Mouse (Mus musculus) heart, postnatal 25 days (tissue): ENCODE results near the gene Uvrag. TPM values are rescaled to one million over a fixed set of nuclear protein-coding genes. Genes with fewer than 3 reads are reported as not detected.

ENCODE experiments used
- DNase-seq: peaks from one replicate; pipeline ENCODE4 v3.0.0; 2022; ENCODE audit warnings: low spot score
- intact Hi-C: fragments of 180-260 bp; cut with DNase I; formaldehyde crosslinking; loops from one replicate; pipeline ENCODE4 v1.15.1; 2025
- total RNA-seq, 2 experiments: library from RNA; stranded (reverse); gene quantifications; 2 replicates each; pipeline ENCODE4 v1.2.3; 2021

Gene Uvrag
- total RNA-seq, 2 experiments from 2014 or later: 24.9 to 26.3 TPM

DNA sequence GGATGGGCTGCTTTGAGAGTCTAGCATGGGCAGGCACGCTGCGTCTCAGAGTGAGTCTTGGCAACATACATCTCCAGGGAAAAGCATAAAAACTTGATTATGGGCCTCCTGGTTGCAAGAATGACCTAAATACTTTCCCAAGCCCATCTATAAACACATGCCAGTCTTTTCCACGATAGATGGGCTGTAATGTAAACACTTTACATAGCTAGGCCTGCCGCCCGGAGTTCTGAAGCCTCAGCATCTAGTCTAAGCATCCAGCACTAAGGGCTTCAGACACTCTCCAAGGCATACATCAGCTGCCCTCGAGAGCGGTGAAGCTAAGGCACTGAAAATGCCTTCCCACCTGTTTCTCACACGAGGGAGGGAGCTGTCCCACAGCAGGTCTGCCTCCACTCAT, 229.7 kb downstream of the Uvrag start:
- no peak for DNase-seq
- intact Hi-C loops: no loop called here

GRCm38 (mm10) chr7:98910712-98911111, 230.2 kb downstream of the Uvrag start:
- intact Hi-C loops: no loop called here
- DNase-seq: no peak

DNA sequence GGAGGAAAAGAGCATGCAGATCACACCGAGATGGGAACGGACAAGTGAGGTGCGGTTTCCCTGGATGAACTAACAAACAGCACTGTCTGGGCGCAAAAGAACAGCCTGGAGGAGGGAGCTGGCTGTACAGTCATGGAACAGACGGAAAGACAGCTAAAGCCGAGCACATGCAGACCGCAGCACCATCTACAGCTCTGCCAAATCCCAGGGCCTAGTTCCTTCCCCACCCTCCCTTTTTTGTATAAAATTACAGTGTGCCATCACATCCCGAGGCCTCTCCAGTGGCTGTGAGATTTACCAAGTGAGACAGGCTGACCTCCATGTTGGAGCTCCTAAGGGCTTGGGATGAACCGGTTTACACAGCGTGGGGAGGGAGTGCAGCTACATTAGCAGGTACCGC, 230.8 kb downstream of the Uvrag start:
- intact Hi-C loops: no loop called here
- DNase-seq: no peak

GRCm38 (mm10) chr7:98907476-98907875, 233.5 kb downstream of the Uvrag start:
- DNase-seq: no peak
- intact Hi-C loops: no loop called here

GRCm38 (mm10) chr7:98904659-98905362, 236.1 kb downstream of the Uvrag start:
- intact Hi-C loops: loop anchor here (5.0 kb wide), 1 partner anchor 32 kb away; no protein-coding TSS in a partner anchor
- no peak for DNase-seq

DNA sequence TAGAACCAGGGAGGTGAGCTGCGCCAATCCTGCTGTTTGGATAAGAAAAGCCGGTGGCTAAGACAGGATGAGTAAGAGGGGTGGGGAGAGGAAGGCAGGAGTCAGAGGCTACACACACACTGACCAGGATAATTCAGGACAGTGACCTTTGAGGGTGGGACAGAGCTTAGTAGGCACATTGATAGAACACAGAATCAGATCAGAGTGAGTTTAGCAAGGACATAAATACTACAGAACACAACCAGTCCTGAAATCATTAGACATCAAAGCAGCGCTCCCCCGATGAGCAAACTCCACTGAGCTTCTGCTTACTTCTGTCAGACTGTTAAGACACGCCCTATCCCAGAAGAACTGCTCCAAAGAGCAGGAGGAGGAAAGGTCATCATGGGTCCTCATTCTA, 237.1 kb downstream of the Uvrag start:
- DNase-seq: no peak
- intact Hi-C loops: loop anchor here (5.0 kb wide), 1 partner anchor 33 kb away; no protein-coding TSS in a partner anchor

DNA sequence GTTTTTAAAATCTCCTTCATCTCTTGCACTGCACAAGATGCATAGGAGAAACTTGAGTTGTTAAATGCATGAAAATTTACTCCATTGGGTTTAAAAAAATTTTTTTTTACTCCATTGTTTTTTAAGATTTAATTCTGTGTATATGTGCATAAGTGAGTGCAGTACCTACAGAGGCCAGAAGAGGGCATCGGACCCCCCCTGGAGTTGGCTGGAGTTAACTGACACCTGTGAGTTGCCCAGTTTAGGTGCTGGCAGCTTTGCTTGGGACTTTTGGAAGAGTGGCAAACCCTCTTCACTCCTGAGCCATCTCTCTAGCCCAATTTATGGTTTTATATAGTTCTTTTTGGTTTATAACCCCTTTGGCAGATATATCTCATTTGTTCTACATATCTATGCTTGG, 239.8 kb downstream of the Uvrag start:
- intact Hi-C loops: loop anchor here (5.0 kb wide), 1 partner anchor 36 kb away; no protein-coding TSS in a partner anchor
- DNase-seq: no peak

DNA sequence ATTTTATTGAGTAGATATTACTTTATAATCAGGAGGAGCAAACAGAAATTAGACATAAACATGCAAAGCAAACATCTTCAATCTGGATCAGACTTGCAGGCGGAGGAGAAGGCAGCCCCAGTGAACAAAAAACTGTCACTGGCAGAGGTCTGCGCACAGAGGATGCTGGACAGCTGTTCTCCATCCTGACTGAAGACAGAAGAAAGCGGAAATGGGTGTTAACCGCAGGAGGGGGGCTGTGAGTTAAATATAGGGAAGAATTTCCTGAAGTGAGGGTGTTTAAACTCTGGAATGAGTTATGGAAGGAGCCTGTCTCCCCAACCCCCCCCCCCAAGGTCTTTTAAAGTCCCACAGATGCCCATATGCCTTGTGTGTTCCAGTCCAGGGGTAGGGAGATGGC, 241.1 kb downstream of the Uvrag start:
- no peak for DNase-seq

GRCm38 (mm10) chr7:98897323-98897722, 243.6 kb downstream of the Uvrag start:
- intact Hi-C loops: no loop called here
- DNase-seq: no peak

More for the DNA sequence above, 241.1 kb downstream of the Uvrag start:
- intact Hi-C loops: loop anchor here (5.0 kb wide), 1 partner anchor 37 kb away; no protein-coding TSS in a partner anchor

GRCm38 (mm10) chr7:98895501-98896095, 245.3 kb downstream of the Uvrag start:
- intact Hi-C loops: no loop called here
- no peak for DNase-seq

GRCm38 (mm10) chr7:98894768-98895167, 246.2 kb downstream of the Uvrag start:
- intact Hi-C loops: loop anchor here (5.0 kb wide), 1 partner anchor 58 kb away; no protein-coding TSS in a partner anchor

DNA sequence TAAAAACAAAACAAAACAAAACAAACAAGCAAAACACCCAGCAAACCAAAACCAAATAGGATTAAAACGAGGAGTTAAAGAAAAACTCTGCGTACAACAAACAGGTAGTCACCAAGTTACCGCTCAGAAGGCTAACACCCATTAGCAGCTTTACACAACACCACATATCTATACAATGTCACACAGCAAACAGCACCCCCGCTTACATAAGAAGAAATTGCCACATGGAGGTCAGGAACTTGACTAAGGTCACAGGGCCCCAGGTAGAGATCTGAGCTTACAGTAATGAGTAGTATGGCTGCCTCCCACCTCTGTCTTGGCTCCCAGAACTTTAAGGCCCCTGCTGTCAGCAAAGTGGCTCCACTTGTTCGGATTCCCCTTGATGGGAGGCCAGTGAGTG, 246.6 kb downstream of the Uvrag start:
- no peak for DNase-seq
- intact Hi-C loops: loop anchor here (5.0 kb wide), 1 partner anchor 58 kb away; no protein-coding TSS in a partner anchor

More at GRCm38 (mm10) chr7:98894768-98895167, 246.2 kb downstream of the Uvrag start:
- DNase-seq: no peak

DNA sequence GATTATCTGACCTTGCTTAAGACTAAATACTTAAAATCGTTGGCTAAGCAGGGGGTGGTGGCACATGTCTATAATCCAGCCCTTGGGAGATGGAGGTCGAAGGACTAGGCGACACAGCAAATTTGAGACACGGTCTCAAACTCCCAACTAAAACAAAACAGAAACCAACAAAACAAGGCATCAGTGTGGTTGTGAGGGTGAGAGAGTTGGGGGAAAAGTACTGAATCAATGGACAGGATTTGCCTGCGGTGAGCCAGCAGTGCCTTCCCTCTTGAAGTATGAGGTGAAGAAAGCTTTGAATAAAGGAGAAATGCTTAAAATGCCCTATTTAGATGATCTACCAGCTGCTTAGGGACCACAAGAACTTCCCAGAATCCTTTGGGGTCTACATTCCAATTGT, 247.8 kb downstream of the Uvrag start:
- intact Hi-C loops: loop anchor here (5.0 kb wide), 1 partner anchor 59 kb away; no protein-coding TSS in a partner anchor
- DNase-seq: no peak

DNA sequence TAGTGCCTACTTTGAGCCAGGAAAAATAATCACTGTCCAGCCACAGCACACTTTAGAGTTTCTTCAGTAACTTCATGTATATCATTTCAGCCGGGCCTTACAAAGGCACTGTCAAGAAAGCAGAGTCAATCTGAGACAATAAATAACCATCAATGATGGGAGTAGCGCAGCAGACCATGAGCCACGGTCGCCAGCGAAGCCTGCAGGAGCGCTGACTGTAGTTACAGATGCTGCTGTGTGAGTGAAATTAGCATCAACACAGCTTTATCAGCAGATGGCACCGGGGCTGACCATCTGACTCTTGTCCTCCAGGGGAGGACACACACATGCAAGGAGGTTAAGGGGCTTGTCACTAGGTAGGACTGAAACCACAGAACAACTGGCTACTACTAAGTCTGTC, 251.7 kb downstream of the Uvrag start:
- no peak for DNase-seq
- intact Hi-C loops: no loop called here

GRCm38 (mm10) chr7:98888810-98889209, 252.1 kb downstream of the Uvrag start:
- no peak for DNase-seq

GRCm38 (mm10) chr7:98887811-98888261, 253.1 kb downstream of the Uvrag start:
- intact Hi-C loops: no loop called here
- DNase-seq: no peak

More at GRCm38 (mm10) chr7:98888810-98889209, 252.1 kb downstream of the Uvrag start:
- intact Hi-C loops: no loop called here

GRCm38 (mm10) chr7:98881887-98882286, 259.1 kb downstream of the Uvrag start:
- no peak for DNase-seq
- intact Hi-C loops: loop anchor here (5.0 kb wide), 1 partner anchor 195 kb away; no protein-coding TSS in a partner anchor

DNA sequence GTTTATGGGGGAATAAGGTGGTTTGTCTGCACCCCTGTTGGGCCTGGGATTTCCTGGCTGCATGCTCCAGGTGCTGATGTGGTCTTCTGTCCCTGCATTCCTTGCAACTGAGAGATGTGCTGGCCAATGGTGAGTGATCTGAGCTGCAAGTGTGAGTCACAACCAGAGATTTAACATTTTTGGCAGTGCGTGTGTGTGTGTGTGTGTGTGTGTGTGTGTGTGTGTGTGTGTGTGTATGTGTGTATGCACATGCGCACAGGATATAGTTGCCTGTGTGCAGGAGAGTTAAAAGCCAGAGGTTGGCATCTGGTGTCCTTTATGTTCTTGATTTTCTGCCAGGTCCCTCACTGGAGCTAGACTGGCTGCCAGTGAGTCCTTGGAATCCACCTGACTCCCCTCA, 261.8 kb downstream of the Uvrag start:
- intact Hi-C loops: no loop called here
- DNase-seq: no peak

GRCm38 (mm10) chr7:98876119-98876518, 264.8 kb downstream of the Uvrag start:
- intact Hi-C loops: no loop called here
- DNase-seq: no peak

DNA sequence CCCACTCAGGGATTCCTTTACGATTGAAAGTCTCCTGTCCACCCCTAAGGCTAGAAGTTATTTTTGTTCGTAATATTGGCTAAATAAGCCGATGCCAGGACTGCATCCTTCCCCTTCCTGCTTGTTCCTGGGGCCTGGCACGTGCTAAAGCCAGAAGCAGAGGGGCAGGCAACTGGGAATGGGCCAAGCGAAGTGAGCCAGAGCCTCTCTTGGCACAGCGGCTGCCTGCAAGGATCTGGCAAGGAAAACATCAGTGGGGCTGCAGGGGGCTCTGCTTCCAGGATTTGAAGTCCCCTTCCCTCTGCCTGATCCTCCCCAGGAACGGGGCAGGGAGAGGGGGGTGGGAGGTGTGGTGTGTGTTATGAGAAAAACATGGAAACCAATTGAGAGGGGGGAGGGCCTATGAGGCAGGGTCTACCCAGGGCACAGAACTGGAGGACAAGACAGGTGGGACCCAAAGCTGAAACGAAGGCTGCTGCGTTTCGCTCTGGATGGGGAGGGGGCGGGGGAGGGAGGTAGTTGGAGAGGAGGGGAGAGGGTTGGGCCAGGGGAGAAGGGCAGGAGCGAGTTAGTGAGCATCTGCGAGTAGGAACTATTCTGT, 265.5 kb downstream of the Uvrag start:
- intact Hi-C loops: no loop called here
- DNase-seq: no peak
